Mouse (Mus musculus) testis, postnatal 10 days (tissue): ENCODE data around the gene Fosb.

ENCODE experiments used
- DNase-seq: peaks from one replicate; pipeline ENCODE4 v3.0.0; 2021; ENCODE audit warnings: low spot score

Gene Fosb

DNA sequence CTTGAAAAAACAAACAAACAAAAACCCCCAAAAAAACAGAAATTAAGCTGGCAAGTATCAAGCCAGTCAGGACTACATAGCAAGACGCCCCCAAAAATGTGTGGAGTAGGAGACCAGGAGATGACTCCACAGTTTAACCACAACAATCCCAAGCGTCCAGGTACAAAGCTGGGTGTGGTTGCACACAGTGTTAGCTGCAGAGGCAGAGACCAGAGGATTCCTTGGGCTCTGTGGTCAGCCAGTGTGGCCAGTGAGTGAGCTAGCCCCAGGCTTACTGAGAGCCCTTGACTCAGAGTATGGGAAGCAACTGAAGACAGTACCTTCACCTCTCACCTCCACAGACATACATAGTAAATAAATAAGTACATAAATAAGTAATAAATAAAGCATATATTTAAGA is 22.1 kb upstream of the Fosb start:
- DNase-seq: no peak

DNA sequence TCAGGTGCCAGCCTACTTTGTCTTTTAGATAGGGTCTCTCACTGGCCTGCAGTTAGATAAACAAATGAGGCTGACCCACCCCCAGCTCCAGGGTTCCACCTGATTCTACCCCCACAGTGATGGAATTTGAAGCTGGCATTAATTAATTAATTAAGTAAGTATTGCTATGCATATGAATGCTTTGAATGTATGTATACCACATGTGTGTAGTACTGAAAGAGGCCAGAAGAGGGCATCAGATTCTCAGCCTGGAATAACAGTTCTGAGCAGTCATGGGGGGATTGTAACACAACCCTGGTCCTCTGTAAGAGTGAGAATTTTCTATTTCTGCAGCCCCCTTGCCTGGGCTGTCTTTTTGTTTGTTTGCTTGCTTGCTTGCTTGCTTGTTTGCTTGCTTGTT is 18.6 kb upstream of the Fosb start:
- DNase-seq: no peak

DNA sequence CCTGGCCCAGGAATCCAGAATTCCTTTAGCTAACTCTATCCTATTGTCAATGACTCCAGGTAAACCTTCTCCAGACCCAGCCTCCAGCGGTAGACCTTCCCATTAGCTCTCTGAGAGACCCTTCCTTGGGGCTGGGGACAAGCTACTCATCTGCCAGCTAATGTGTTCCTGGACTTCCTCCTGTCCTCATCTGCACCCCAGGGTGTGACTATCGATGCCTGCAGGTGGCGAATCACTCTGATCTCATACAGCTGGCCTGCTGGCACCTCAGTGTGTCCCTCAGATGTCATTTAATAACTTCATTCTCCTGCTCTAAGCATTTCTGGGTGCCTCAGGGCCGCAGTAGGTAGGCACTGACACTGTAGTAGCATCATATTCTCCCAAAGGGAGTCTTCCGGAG is 17.9 kb upstream of the Fosb start:
- DNase-seq: no peak

DNA sequence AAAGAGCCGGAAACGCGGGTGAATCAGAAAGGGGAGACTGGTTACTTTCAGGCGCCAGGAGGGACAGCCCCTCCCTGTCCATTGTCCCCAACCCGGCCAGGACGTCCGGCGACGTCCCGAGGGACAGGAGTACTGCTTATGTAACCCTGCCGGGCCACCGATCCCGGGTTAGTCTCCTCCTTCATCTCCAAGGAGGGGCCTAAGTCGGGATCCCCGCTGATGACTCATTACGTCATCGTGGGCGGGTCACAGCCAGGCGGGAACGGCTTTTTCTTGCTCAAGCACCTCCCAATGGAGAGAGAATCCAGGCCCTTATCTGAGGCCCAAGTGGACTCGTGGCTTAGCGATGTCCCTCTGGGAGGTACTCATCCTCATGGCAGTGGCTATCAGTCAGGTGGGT is 17.3 kb upstream of the Fosb start:
- DNase-seq: peak; percentile 88

DNA sequence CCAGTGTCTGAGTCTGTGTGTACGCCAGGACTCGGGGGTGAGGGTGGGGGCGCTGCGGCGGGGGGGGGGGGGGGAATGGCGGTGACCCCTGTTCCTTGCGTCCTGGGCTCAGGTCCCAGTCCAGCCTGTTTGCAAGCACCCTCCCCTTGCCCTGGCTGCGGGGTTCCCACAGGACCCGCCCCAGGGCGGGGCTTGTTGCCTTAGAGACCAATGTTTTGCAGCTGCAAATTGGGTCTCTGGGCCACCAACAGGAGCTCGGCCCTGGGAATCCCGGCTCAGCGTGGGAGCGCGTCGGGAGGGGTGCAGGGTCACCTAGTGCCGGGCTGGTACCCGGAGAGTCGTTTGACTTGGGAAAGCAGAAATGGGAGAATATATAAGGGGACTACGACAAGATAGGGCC is 16.5 kb upstream of the Fosb start:
- DNase-seq: peak; percentile 93

DNA sequence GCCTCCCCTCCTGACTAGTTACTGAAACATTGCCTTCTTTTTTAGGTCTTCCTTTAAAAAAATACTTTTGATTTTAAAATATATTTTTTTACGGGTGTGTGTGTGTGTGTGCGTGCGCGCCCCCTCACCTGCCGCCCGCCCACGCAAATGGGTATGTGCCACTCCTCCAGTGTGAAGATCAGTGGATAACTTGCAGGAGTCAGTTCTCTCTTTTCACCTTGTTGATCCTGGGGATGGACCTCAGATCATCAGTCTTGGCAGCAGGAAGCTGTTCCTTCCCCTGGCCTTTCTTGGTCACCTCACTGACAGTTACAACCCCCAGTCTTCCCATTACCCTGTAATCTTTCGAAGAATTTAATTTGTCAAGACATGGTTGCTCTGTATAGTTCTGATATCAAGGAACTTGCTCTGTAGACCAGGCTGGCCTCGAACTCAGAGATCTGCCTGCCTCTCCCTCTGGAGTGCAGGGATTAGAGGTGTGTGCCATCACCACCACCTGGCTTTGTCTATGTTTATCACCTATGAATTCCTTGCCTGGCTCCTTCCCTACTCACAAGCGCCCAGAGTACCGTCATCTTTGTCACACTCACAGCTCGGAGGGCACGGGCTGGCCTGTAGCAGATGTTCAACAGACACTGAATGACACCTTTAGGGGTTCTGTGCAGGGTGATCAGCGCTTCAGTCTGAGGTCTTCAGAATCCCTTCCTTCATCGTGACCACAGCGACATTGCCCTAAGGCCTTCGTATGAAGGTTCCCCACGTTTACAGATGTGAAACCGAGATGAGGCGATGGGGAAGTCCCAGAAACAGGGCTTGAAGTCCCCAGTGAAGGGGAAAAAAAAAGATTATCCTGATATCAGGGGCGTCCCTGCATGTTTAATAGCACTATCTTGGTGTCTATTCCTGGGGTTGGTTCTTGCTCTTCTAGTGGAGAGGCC is 15.7 kb upstream of the Fosb start:
- DNase-seq: no peak

DNA sequence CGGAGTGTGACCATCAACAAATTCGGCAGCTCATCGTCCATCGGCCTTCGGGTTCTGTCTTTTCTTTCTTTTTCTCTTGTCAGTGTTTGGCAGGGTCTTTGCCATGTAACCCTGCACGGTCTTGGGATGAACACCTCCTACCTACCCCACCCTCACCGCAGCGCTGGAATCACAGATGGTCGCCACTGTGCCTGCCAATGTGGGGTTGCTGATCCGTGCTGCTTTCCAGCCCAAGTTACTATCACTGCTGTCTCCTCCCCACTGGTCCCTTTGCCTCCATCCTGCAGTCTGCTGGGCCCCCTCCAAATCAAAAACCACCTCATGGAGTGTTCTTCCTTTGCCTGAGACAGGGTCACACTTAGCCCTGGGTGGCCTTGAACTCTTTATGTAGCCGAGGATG is 14.4 kb upstream of the Fosb start:
- no peak for DNase-seq

DNA sequence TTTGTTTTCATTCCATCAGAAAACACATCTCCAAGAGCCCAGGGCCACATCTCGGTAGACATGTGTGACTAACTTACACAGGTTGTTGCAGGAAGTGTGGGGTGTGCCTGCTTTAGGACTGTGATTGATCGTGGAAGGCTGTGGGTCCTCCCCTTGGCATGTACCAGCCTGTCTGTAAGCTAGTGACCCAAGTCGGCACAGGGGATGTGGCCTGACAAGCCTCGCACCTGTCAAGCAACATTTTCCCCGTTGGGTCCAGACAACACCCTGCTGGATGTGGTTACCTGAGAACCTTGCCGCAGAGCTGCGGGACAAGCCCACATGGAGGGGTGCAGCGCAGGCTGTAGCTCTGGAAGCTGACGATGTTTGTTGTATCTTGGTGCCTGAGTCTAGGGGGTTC is 12.6 kb upstream of the Fosb start:
- no peak for DNase-seq

DNA sequence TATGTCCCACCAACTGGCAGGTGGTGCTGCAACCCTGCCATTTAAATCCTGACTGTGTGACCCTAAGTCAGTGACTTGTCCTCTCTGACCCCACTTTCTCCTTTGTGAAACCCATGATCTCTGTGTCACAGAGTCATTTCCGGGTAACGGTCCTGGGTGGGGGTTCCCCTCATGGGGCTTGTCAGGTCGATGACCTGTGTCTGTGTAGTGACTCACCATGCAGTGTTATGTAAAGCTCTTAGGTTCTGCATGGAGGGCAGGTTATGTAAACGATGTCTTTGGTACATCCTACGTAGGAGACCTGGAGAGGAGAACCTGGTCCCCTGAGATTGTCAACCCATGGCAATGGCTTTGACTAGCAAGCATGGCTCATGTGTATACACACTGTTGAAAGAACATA is 11.6 kb upstream of the Fosb start:
- DNase-seq: no peak

DNA sequence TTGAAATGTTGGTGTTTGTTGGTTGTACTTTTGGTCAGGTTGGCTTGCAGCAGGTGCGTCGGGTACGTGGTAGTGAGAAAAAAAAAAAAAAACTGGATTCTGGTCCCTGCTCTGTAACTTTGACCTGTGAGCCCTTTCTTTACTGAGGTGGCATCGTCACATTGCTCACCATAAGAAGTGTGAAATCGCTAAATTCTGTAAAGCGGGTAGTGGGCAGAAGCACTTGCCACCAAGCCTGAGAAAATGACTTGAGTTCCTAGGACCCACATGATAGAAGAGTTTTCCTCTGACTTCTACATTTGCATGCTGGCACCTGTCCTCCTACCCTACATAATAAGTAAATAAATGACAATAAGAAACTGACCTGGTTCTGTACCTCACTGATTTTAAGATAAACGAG is 10.8 kb upstream of the Fosb start:
- DNase-seq: no peak

DNA sequence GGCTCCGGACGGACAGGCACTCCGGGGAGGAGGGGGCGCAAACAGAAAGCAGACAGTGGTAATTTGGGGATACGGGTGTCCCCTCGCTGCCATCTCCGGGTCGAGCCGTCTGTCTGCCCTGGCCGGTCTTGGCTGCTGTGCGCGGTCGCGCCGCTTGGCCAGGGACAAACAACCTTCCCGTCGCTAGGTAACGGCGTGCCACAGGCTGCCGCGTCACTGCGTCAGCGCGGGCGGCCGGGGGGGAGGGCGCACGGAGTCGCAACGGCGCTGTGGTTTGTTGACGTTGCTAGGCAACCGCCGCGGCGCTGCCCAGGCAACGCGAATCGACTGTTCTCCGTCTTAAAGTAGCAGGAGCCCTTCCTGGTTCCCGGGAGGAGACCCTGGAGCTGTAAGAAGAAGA is 10.1 kb upstream of the Fosb start:
- peak; percentile 97 for DNase-seq

DNA sequence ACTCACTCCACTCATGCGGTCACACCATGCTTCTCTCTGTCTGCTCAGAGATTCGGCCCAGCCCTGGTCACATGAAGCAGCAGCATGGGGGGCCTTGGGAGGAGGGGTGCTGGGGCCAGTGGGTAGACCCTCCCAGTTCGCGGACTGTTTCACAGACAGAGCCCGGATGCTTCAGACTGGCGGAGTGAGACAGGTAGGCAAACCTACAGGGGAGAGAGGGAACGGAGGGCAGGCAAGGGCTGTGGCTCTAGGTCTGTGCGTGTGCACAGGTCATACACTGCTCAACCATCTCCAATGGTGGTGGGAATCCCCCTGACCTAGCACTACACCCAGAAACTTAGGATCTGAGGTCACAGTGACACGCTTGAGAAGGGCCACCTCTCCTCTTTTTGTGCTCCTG is 9.6 kb upstream of the Fosb start:
- DNase-seq: no peak

DNA sequence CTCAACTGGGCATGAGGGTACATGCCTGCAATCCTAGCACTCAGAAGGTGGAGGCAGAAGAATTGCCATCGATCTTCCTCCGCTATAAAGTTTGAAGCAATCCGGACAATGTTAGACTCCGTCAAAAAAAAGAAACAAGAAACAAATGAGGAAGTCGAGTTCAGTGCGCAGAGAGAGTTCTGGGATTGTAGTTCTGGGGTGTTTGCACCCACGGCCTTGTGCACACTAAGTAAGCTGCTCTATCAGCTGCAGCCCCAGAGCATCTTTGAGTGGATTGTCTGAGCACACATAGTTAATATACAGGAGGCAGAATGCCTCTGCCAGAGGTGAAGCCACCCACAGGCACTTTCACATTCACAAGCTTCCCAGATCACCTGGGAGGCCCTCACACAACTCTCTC is 8.8 kb upstream of the Fosb start:
- DNase-seq: no peak

DNA sequence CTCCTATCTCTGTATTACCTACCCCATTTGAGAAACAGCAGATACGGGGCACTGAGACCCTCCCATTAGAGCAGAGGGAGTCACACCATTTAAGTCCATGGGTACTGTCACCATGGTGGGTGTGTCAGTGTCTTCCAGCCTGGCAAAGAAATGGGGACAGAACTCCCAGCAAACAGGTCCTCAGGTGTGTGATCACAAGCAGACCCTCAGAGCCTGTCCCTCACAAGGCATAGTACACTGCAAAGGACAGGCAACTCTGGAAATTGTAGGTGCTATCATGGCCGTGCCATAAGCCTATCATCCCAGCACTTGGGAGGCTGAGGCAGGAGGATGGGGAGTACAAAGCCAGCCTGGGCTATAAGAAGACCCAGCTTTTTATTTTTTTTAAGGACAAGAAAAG is 8.3 kb upstream of the Fosb start:
- DNase-seq: no peak

DNA sequence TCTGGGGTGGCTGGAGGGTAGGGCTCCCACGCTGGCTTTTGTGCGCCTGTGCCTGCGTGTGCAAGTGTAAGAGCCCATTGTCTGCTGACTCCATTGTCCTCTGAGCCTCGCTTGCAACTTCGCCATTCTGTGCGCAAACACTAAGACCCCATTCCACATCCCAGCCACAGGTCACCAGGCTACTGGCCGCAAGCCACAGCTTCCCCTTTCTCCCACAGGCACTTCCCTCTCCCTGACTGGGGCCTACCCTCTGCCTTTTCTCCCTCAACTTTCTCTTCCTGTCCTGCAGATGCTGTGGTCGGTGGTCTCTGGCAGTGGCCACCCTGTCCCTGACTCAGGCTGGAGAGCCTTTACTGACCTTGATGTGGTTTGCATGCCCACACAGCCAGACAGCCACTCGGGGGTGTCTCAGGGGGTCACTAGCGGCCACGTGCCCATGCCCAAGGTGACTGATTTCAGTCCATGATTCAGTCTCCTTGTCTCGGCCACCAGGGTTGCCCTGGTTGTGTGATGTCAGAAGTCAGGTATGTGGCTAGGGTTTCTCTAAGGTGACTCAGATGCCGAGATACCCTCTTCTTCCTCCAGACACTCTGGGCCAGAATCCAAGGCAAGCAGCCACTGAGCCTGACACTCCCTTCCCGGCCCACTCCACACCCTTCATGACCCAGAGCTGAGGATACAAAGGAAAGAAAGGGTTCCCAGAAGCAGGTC is 6.8 kb upstream of the Fosb start:
- no peak for DNase-seq

DNA sequence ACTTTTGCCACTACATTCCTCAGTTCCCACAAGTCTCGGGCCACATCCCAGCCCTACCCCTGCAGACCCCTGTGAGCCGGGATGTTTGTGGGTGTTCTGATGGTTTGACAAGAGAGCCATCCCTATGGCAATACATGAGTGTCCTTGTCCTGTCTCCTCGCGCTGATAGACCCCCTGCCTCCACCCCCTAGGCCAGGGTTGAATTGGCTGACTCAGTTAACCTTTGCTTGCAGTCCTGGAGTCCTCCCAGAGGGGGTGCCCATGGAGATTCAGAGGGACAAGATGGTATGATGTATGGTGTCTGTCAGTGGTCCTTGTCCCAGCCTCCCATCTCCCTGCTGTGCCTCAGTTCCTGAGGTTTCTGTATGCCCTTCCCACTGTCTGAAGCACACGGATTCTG is 4.2 kb upstream of the Fosb start:
- no peak for DNase-seq

DNA sequence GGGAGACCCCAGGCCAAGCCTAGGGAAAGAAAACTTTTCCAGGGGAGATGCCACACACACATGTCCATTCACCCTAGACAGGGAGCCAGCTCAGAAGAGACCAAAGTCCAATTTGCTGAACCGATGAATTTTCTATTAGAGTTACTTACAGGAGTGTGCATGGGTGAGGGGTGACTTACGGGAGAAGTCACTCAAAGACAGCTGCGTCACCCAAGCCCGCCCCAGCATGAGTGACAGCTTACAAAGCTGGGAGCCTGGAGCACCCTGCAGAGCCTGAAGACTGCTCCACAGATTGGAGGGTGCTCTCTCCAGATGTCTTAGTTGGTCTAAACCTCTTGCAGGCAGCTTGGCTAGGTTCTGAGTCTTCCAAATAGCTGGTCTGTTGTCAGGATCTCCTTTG is 2.1 kb upstream of the Fosb start:
- DNase-seq: no peak

DNA sequence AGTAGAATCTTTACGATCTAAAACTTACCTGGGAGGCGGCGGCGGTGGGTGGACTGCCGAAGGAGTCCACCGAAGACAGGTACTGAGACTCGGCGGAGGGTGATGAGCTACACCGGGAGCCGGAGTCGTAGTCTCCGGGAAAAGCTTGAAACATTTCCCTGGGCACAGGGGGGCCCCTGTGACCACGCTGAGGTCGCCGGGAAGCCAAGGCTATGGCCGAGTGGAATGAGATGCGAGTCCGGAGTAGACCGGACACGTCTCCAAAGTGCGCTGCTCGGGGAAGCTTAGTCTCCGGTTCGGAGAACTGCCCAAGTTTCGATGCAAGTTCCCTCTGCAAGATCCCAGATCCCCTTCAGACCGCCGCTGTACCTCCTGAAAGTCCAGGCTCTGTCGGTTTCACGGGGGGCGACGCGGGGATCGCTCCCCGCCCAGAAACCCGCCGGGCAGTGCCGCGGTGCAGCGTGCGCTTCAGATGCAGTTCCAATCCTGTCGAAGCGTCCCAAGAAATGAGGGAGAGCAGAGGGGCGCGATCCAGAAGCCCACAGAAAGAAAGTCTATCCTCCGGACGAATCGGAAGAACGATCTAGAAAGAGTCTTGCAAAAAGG is 470 bp downstream of the Fosb start:
- no peak for DNase-seq

DNA sequence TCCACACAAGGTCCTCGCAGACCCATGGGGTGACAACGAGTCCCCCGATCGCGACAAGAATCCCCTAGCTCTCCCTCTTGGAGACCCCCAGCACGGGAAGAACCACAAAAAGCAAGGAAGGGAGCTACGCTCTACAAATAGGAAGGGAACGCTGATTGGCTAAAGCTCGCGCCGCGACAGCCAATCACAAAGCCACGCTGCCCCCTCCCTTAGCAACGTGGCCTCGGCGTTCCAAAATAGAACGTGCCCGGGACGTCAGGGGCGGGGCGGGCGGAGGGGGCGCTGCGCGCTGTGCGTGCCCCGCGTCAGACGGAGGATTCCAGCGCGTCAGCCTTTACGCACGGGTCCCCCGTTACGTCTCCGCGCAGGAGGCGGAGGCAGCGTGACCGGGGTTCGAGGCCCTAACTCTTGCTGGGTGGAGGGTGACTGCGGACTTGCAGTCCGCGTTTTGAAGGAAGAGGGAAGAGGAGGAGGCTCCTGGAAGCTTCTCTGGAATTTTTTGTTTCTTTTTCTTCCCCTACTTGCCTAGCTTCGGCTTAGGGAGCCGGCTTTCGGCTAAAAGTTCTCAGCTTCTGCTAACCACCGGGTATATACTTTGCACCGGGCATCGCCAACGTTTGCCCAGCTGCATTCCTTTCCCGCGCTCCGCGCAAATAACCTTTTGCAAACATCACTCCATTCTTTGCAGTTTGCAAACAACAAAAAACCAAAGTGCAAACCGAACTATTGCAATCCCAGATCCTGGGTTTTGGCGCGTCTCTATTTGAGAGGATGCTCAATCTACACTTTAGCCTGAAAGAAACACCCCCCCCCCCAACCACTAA is 1.2 kb downstream of the Fosb start:
- DNase-seq: peak; percentile 96

DNA sequence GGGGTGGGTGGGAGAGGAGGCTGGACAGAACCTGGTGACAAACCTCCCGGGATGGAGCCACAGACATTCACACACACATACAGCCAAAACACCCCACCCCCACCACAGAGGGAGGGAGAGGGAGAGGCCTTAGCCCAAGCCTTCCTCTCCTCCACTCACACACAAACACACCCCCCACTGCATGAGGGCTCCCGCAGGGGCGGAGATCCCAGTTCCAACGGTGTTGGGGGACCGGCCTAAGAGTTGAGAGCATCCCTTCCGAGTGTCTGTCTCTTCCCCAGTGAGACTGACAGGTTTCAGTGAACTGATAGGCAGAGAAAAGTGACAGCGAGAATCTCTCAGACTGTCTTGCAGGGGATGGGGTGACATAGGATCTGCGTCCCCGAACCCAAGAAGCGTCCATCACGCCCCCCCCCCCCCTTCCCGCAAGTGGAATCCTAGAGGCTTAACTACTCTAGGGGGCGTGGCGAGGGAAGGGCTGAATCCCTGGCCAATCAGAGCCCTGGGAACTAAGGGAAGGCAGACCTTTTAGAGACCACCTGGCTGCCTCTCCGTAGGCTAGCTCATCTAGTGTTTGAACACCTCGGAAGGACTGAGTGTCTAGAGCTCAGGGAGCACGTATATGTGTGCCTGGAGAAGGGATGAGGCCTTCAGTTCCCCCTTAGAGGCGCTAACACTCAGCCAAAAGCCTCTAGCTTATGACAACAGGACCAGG is 2.0 kb downstream of the Fosb start:
- DNase-seq: peak; percentile 87
